Mouse (Mus musculus): ENCODE results near the gene Ak7.

DNA sequence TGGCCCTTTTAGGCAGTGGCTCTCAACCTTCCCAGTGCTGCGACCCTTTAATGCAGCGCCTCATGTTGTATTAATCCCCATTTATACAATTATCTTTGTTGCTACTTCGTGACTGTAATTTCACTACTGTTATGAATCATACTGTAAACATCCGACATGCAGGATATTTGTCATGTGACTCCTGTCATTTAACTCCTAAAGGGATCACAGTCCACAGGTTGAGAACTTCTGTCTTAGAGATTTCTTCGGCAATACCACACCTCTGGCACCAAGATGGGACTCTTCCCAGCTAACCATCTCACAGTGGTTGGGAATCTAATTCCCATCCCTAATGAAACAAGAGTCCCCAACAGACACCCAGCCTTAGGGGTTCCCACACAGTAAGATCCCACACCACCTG is 42.3 kb downstream of the Ak7 start:
- TF ChIP-seq CTCF (IDR thresholded peaks at IDR 0.05; ENCODE audit: low read depth): no peak
- no peak for TF ChIP-seq EP300 (IDR thresholded peaks at IDR 0.05; ENCODE audit: low read depth)

All from liver, postnatal 0 days (tissue).